In genomic region chr15:84427624-84428023, GRCm38 (mm10) we compare ENCODE assay signal across 27 mouse cellular contexts. TPM values are rescaled to one million over a fixed set of nuclear protein-coding genes. Genes with fewer than 3 reads are reported as not detected.
DNase-seq lines count a peak whose midpoint lies in the region; ATAC-seq and TF ChIP-seq lines count a peak whose summit lies in the region.
"Had no signal": no experiment of that assay in that cellular context is flagged by ENCODE, and none has a peak within 500 bp of the region (broad histone marks: within the 10 kb centered on the region; RNA-seq: fewer than 3 reads in every experiment).

No protein-coding gene starts in this region.

- peaks cover 33% of the 10 kb centered on the region for H3K27me3 ChIP-seq in forebrain, embryonic 10.5 days (ENCODE audit: poor library complexity, severe bottlenecking)
- no peaks in the 10 kb centered on the region for H3K27me3 ChIP-seq in forebrain, postnatal 0 days (ENCODE audit: insufficient read depth, low read length)
- peaks cover 22% of the 10 kb centered on the region for H3K27me3 ChIP-seq in midbrain, embryonic 10.5 days (ENCODE audit: low read depth, poor library complexity, severe bottlenecking)
- H3K27me3 ChIP-seq in midbrain, embryonic 11.5 days (ENCODE audit: control insufficient read depth, insufficient read depth, low read length): no peaks in the 10 kb centered on the region
- H3K27me3 ChIP-seq: embryonic facial prominence, embryonic 15.5 days; forebrain, embryonic 15.5 days; heart, embryonic 15.5 days; intestine, embryonic 15.5 days had no signal

- peak; percentile 10 to 25 for DNase-seq in cerebellum, adult 18-20 months
- DNase-seq in cerebellum, adult 11-12 months: no peak
- DNase-seq in cerebellum, postnatal 14 days: peak; percentile 86
- no peak for DNase-seq in cerebellum, adult 11 months
- DNase-seq in forebrain, embryonic 10.5 days (ENCODE audit: extremely low spot score, low spot score): no peak
- no peak for DNase-seq in forebrain, postnatal 0 days
- no peak for DNase-seq in midbrain, embryonic 10.5 days (ENCODE audit: low spot score)
- no peak for DNase-seq in midbrain, embryonic 11.5 days (ENCODE audit: low spot score, missing footprints)
- DNase-seq: adrenal gland, postnatal 10 days; adrenal gland, postnatal 36 days; gastrocnemius, postnatal 10 days; gastrocnemius, postnatal 36 days; heart, postnatal 36 days; kidney, adult 11 months; kidney, adult 8-10 months had no signal

- H3K4me2 ChIP-seq in forebrain, postnatal 0 days (ENCODE audit: low read depth): no peak overlapping the region
- H3K4me2 ChIP-seq in midbrain, embryonic 11.5 days: no peak overlapping the region
- H3K4me2 ChIP-seq: embryonic facial prominence, embryonic 12.5 days; embryonic facial prominence, embryonic 15.5 days; forebrain, embryonic 12.5 days; forebrain, embryonic 15.5 days; heart, embryonic 12.5 days; heart, embryonic 15.5 days; hindbrain, embryonic 13.5 days; intestine, embryonic 15.5 days had no signal

- H3K36me3 ChIP-seq in forebrain, embryonic 10.5 days (replicated peaks): no peaks in the 10 kb centered on the region
- no peaks in the 10 kb centered on the region for H3K36me3 ChIP-seq in forebrain, postnatal 0 days (ENCODE audit: insufficient read depth)
- H3K36me3 ChIP-seq in midbrain, embryonic 10.5 days: peaks cover 3% of the 10 kb centered on the region; the same call in 1 of the 2 replicates
- no peaks in the 10 kb centered on the region for H3K36me3 ChIP-seq in midbrain, embryonic 11.5 days (ENCODE audit: control insufficient read depth, insufficient read depth, low read length)
- H3K36me3 ChIP-seq: embryonic facial prominence, embryonic 12.5 days; embryonic facial prominence, embryonic 15.5 days; forebrain, embryonic 12.5 days; forebrain, embryonic 15.5 days; heart, embryonic 12.5 days; heart, embryonic 15.5 days; hindbrain, embryonic 10.5 days; hindbrain, embryonic 13.5 days; intestine, embryonic 15.5 days had no signal

- WGBS in forebrain, embryonic 10.5 days: 92% methylated on average over 6 of the region's 6 CpGs
- 94% methylated on average over 6 of the region's 6 CpGs for WGBS in forebrain, postnatal 0 days
- 91% methylated on average over 6 of the region's 6 CpGs for WGBS in midbrain, embryonic 10.5 days
- 88% methylated on average over 6 of the region's 6 CpGs for WGBS in midbrain, embryonic 11.5 days

- H3K9ac ChIP-seq in forebrain, postnatal 0 days: no peak overlapping the region
- no peak overlapping the region for H3K9ac ChIP-seq in midbrain, embryonic 11.5 days (ENCODE audit: low read length)
- H3K9ac ChIP-seq: embryonic facial prominence, embryonic 12.5 days; embryonic facial prominence, embryonic 15.5 days; forebrain, embryonic 12.5 days; forebrain, embryonic 15.5 days; heart, embryonic 12.5 days; heart, embryonic 15.5 days; hindbrain, embryonic 13.5 days; intestine, embryonic 15.5 days had no signal

- H3K4me3 ChIP-seq in forebrain, embryonic 10.5 days: no peak overlapping the region
- no peak overlapping the region for H3K4me3 ChIP-seq in forebrain, postnatal 0 days (ENCODE audit: low read depth, low read length)
- no peak overlapping the region for H3K4me3 ChIP-seq in midbrain, embryonic 10.5 days
- H3K4me3 ChIP-seq in midbrain, embryonic 11.5 days (ENCODE audit: low read depth, low read length): no peak overlapping the region
- H3K4me3 ChIP-seq: embryonic facial prominence, embryonic 12.5 days; embryonic facial prominence, embryonic 15.5 days; forebrain, embryonic 12.5 days; forebrain, embryonic 15.5 days; heart, embryonic 12.5 days; heart, embryonic 15.5 days; hindbrain, embryonic 10.5 days; hindbrain, embryonic 13.5 days; intestine, embryonic 15.5 days had no signal

- H3K27ac ChIP-seq in forebrain, embryonic 10.5 days: 0 out of 2 replicates have a peak overlapping the region, but pooled peaks have one; percentile 21
- no peak overlapping the region for H3K27ac ChIP-seq in forebrain, postnatal 0 days (ENCODE audit: low read depth, low read length)
- H3K27ac ChIP-seq in midbrain, embryonic 10.5 days (replicated peaks): 0 out of 2 replicates have a peak overlapping the region, but pooled peaks have one; percentile 17
- no peak overlapping the region for H3K27ac ChIP-seq in midbrain, embryonic 11.5 days (ENCODE audit: low read depth, low read length)
- H3K27ac ChIP-seq: embryonic facial prominence, embryonic 12.5 days; embryonic facial prominence, embryonic 15.5 days; forebrain, embryonic 12.5 days; forebrain, embryonic 15.5 days; heart, embryonic 15.5 days; hindbrain, embryonic 13.5 days; intestine, embryonic 15.5 days had no signal

- peaks cover 14% of the 10 kb centered on the region for H3K4me1 ChIP-seq in forebrain, embryonic 10.5 days
- H3K4me1 ChIP-seq in forebrain, postnatal 0 days (ENCODE audit: insufficient read depth): no peaks in the 10 kb centered on the region
- peaks cover 52% of the 10 kb centered on the region for H3K4me1 ChIP-seq in midbrain, embryonic 10.5 days
- peaks cover 7% of the 10 kb centered on the region for H3K4me1 ChIP-seq in midbrain, embryonic 11.5 days (ENCODE audit: control insufficient read depth, insufficient read depth, low read length)
- H3K4me1 ChIP-seq: embryonic facial prominence, embryonic 12.5 days; forebrain, embryonic 15.5 days; intestine, embryonic 15.5 days had no signal

- no peaks in the 10 kb centered on the region for H3K9me3 ChIP-seq in forebrain, embryonic 10.5 days
- H3K9me3 ChIP-seq in forebrain, postnatal 0 days (ENCODE audit: low read length): no peaks in the 10 kb centered on the region
- no peaks in the 10 kb centered on the region for H3K9me3 ChIP-seq in midbrain, embryonic 10.5 days (replicated peaks)
- H3K9me3 ChIP-seq in midbrain, embryonic 11.5 days (ENCODE audit: control insufficient read depth, low read length): no peaks in the 10 kb centered on the region
- H3K9me3 ChIP-seq: embryonic facial prominence, embryonic 12.5 days; embryonic facial prominence, embryonic 15.5 days; forebrain, embryonic 12.5 days; forebrain, embryonic 15.5 days; heart, embryonic 12.5 days; heart, embryonic 15.5 days; hindbrain, embryonic 10.5 days; hindbrain, embryonic 13.5 days; intestine, embryonic 15.5 days had no signal

- no peak for TF ChIP-seq CTCF in forebrain, postnatal 0 days (IDR thresholded peaks at IDR 0.05; ENCODE audit: low read depth)

- no peak for ATAC-seq in forebrain, postnatal 0 days
- ATAC-seq in midbrain, embryonic 11.5 days (ENCODE audit: low FRiP score): no peak
- ATAC-seq: forebrain, embryonic 15.5 days; hindbrain, embryonic 16.5 days; intestine, embryonic 15.5 days; Patski had no signal

RNA-seq across cellular contexts. Expression of gene Shisal1, which starts 19.3 kb away (rescaled TPM):
- 1.0 TPM in 2 replicates for polyA plus RNA-seq in forebrain, embryonic 10.5 days (2016; fragmentation: Nextera tagmentation; extraction: Ambion mirVana)
- 28.8 and 48.4 TPM in 2 replicates for total RNA-seq in forebrain, postnatal 0 days (2014; rRNA removed)
- 10.8 and 19.0 TPM in 2 replicates for polyA plus RNA-seq in forebrain, postnatal 0 days (2015; fragmentation: Nextera tagmentation; extraction: Ambion mirVana)
- 5.7 and 11.4 TPM in 2 replicates for polyA plus RNA-seq in midbrain, embryonic 10.5 days (2016; fragmentation: Nextera tagmentation; extraction: Ambion mirVana)
- 7.8 and 8.3 TPM in 2 replicates for polyA plus RNA-seq in midbrain, embryonic 11.5 days (2014; fragmentation: Nextera tagmentation; extraction: Ambion mirVana)
- total RNA-seq: granulocyte monocyte progenitor cell, adult 5-6 weeks had no signal

Comparison
In these comparisons a context has a peak if more than half of its experiments do, and no peak if none do; other contexts are left out.
1. DNase-seq: peak in cerebellum, adult 18-20 months (2 of 2) and cerebellum, postnatal 14 days (2 of 2); none in cerebellum, adult 11-12 months (single experiment), cerebellum, adult 11 months (single experiment), forebrain, embryonic 10.5 days (single experiment), forebrain, postnatal 0 days (single experiment), midbrain, embryonic 10.5 days (single experiment) and midbrain, embryonic 11.5 days (single experiment).
2. H3K27ac ChIP-seq: peak in forebrain, embryonic 10.5 days (single experiment) and midbrain, embryonic 10.5 days (single experiment); none in forebrain, postnatal 0 days (single experiment) and midbrain, embryonic 11.5 days (single experiment).